Mouse (Mus musculus) ES-E14 (cell line): Measurements from ENCODE around the gene Sgca. TPM values are rescaled to one million over a fixed set of nuclear protein-coding genes. Genes with fewer than 3 reads are reported as not detected.

Source experiments
- DNase-seq: peaks from one replicate; pipeline ENCODE4 v3.0.0-alpha.2; 2013; ENCODE audit warnings: low read depth, low spot score
- H3K27ac ChIP-seq: 2 replicates; pipeline ENCODE4 v1.5.1; 2012; ENCODE audit warnings: low read depth, mild to moderate bottlenecking, low read length, moderate library complexity, mixed read lengths; ENCODE audit not compliant: poor library complexity, insufficient read depth, severe bottlenecking
- H3K36me3 ChIP-seq: 2 replicates; pipeline ENCODE4 v1.6.1; 2012; ENCODE audit warnings: mild to moderate bottlenecking, low read length, moderate library complexity, mixed read lengths; ENCODE audit not compliant: control insufficient read depth, poor library complexity, insufficient read depth, severe bottlenecking
- H3K4me1 ChIP-seq, 2 experiments: fragments of 150-350 bp in 1 of 2; sonication (generic) in 1 of 2; 2 replicates each; pipeline ENCODE4 v1.6.1; 2012; ENCODE audit warnings: low read length in 2 of 2, mild to moderate bottlenecking in 1 of 2, mixed read lengths in 1 of 2; ENCODE audit not compliant: control insufficient read depth in 2 of 2, insufficient read depth in 2 of 2, poor library complexity in 1 of 2
- H3K4me3 ChIP-seq, 2 experiments: fragments of 150-350 bp in 1 of 2; sonication (generic) in 1 of 2; 2 replicates each; pipeline ENCODE4 v1.5.1; 2012; ENCODE audit warnings: low read length in 2 of 2, low read depth in 1 of 2, mild to moderate bottlenecking in 1 of 2, mixed read lengths in 1 of 2; ENCODE audit not compliant: insufficient read depth in 1 of 2, poor library complexity in 1 of 2, severe bottlenecking in 1 of 2
- H3K9ac ChIP-seq: 2 replicates; pipeline ENCODE4 v1.6.1; 2012; ENCODE audit warnings: low read depth, mild to moderate bottlenecking, low read length, mixed read lengths; ENCODE audit not compliant: poor library complexity, insufficient read depth, severe bottlenecking
- H3K9me3 ChIP-seq: fragments of 150-350 bp; sonication (generic); 2 replicates; pipeline ENCODE4 v1.6.1; 2012; ENCODE audit warnings: low read depth, mild to moderate bottlenecking, low read length; ENCODE audit not compliant: control insufficient read depth, insufficient read depth
- CHD2 ChIP-seq: IDR thresholded peaks from 2 replicates; pipeline ENCODE4 v1.6.1; 2014; ENCODE audit warnings: mild to moderate bottlenecking, low read depth, low read length, inconsistent platforms
- HCFC1 ChIP-seq: IDR thresholded peaks from 2 replicates; pipeline ENCODE4 v1.6.1; 2012; ENCODE audit warnings: low read length, inconsistent platforms, borderline replicate concordance; ENCODE audit not compliant: insufficient read depth
- MAFK ChIP-seq: IDR thresholded peaks from 2 replicates; pipeline ENCODE4 v1.6.1; 2014; ENCODE audit warnings: mild to moderate bottlenecking, low read depth, low read length, inconsistent platforms; ENCODE audit not compliant: insufficient read depth
- ZC3H11A ChIP-seq: IDR thresholded peaks from 2 replicates; pipeline ENCODE4 v1.6.1; 2012; ENCODE audit warnings: low read depth, mild to moderate bottlenecking, inconsistent platforms, low read length, borderline replicate concordance
- ZNF384 ChIP-seq: IDR thresholded peaks from 2 replicates; pipeline ENCODE4 v1.6.1; 2012; ENCODE audit warnings: low read depth, low read length, inconsistent platforms
- in situ Hi-C, 2 experiments: fragments of 600-800 bp; cut with MboI; formaldehyde crosslinking; loops; one replicate each; pipeline ENCODE4 v1.15.1; 2025; ENCODE audit warnings: low sequenced_read_pairs in 2 of 2, inconsistent platforms in 1 of 2; ENCODE audit not compliant: unreplicated experiment in 2 of 2
- total RNA-seq: library from RNA; depleted of rRNA; stranded (reverse); fragments of 300-350 nt; gene quantifications from 2 replicates; pipeline ENCODE4 v1.2.3, GENCODE M21; 2012

Gene Sgca
- total RNA-seq, 1 experiment: not detected

DNA sequence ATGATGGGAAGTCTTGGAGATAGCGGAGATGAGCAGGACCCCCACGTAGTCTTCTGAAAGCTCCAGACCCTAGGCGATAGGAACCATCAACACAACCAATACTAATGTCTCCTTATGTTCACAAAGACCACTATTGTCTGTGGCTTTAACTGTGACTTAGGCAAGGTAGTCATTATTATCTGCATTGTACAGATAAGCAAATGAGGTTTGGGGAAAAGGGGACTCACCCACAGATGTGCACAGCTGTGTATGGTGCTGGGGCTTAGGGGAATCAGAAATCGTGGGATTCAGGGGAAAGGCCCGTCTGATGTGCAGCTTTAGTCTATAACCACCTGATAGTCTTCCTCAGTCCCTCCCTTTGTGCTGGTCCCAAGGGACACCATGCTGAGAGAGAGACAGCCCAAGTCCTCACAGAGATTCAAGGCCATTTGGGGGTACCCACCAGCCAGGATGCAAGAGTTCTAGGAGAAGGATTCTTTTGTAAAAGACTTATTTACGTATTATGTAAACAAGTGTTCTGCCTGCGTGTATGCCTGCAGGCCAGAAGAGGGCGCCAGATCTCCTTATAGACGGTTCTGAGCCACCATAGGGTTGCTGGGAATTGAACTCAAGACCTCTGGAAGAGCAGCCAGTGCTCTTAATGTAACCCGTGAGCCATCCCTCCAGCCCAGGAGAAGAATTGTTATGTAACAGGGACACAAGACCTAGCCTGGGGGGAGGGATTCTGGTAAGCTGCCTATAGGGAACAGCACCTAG, 46.3 kb upstream of the Sgca start:
- H3K4me1 ChIP-seq: no peaks in the 10 kb centered on the region; a peak in 1 of 4 replicates
- no peak overlapping the region for H3K9ac ChIP-seq
- no peak overlapping the region for H3K27ac ChIP-seq
- TF ChIP-seq ZC3H11A: no peak
- no peak for TF ChIP-seq HCFC1
- TF ChIP-seq MAFK: no peak
- TF ChIP-seq CHD2: no peak
- TF ChIP-seq ZNF384: no peak
- DNase-seq: no peak
- H3K4me3 ChIP-seq: no peak overlapping the region
- in situ Hi-C loops: no loop called here
- H3K36me3 ChIP-seq: no peaks in the 10 kb centered on the region
- no peaks in the 10 kb centered on the region for H3K9me3 ChIP-seq

DNA sequence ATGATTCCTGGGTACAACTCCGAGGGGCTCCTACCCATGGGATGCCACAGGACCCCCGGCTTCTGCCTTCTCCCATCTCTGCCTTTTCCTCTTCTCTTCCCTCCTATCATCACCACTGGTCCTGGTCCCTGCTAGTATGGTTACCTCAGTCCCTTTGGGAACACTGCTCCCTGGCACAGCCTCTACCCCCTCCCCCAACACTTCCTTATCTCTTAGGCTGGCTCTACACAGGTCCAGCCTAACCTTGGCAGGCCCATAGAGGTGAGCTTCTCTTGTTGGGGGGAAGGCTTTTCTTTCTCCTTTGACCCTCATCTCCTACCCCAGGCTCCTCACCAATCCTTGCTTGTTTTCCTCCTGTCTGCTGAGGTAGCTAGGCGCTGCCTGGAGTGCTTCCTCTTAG, 39.4 kb upstream of the Sgca start:
- Histone ChIP-seq H3K27ac (no peak overlapping the region), H3K4me3 (no peak overlapping the region), H3K36me3 (no peaks in the 10 kb centered on the region), H3K9ac (no peak overlapping the region), H3K4me1 (peaks cover 0 to 2% of the 10 kb centered on the region in 2 experiments; a peak in 1 of 4 replicates), H3K9me3 (no peaks in the 10 kb centered on the region)
- TF ChIP-seq CHD2 (no peak), ZC3H11A (no peak), HCFC1 (no peak), ZNF384 (no peak), MAFK (no peak)
- DNase-seq: no peak
- in situ Hi-C loops: no loop called here

DNA sequence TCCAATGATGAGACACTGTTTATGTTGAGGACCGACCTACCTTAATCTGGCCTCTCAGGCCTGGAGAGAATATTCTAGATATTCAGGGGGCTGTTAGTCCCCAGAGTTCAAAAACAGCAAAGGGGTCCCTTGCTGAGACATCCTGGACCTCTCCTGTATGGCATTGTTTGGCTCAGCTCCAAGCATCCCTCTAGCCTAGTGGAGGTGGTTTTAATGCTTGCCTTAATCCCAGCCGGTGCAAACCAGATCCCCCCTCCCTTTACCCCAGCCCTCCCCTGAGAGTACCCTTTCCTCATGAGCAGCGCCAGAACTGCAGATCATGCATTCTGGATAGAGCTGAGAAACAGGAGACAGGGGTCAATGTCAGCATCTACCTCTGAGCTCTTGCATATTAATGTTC, 36.4 kb upstream of the Sgca start:
- Histone ChIP-seq H3K4me1 (peaks cover 0 to 2% of the 10 kb centered on the region in 2 experiments; a peak in 1 of 4 replicates), H3K4me3 (no peak overlapping the region), H3K36me3 (no peaks in the 10 kb centered on the region), H3K9me3 (no peaks in the 10 kb centered on the region), H3K27ac (no peak overlapping the region), H3K9ac (no peak overlapping the region)
- no peak for TF ChIP-seq ZNF384
- no peak for TF ChIP-seq HCFC1
- no peak for TF ChIP-seq CHD2
- TF ChIP-seq MAFK: no peak
- TF ChIP-seq ZC3H11A: no peak
- in situ Hi-C loops: no loop called here
- no peak for DNase-seq

DNA sequence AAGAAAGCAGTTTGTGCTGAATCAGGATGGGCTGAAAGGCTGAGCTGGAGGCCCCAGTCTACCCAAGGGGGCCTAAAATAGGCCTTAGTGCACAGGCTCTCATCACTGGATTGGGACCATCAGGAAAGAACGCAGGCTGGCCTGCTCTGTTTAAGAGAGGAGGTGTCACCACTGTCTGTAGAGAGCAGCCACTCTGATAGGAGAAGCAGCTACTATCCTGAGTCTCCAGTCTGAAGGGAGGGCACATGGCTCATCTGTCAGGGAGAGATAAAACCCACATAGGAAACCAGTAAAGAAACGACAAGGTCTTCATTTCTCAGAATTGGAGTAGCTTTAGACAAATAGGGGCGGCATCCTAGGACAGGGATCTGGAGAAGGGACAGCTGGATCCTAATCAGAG, 35.9 kb upstream of the Sgca start:
- Histone ChIP-seq H3K9ac (no peak overlapping the region), H3K9me3 (no peaks in the 10 kb centered on the region), H3K36me3 (no peaks in the 10 kb centered on the region), H3K27ac (no peak overlapping the region), H3K4me3 (no peak overlapping the region), H3K4me1 (peaks cover 0 to 2% of the 10 kb centered on the region in 2 experiments; a peak in 2 of 4 replicates)
- TF ChIP-seq ZC3H11A (no peak), ZNF384 (no peak), CHD2 (no peak), HCFC1 (no peak), MAFK (no peak)
- in situ Hi-C loops: no loop called here
- no peak for DNase-seq
